Mouse (Mus musculus) left cerebral cortex, adult 11 months (tissue): Measurements from ENCODE around the gene Angptl2.

Experiments
- DNase-seq: peaks from one replicate; pipeline ENCODE4 v3.0.0; 2022; ENCODE audit warnings: low spot score

Gene Angptl2

GRCm38 (mm10) chr2:33230701-33231100, 14.8 kb downstream of the Angptl2 start:
- no peak for DNase-seq

DNA sequence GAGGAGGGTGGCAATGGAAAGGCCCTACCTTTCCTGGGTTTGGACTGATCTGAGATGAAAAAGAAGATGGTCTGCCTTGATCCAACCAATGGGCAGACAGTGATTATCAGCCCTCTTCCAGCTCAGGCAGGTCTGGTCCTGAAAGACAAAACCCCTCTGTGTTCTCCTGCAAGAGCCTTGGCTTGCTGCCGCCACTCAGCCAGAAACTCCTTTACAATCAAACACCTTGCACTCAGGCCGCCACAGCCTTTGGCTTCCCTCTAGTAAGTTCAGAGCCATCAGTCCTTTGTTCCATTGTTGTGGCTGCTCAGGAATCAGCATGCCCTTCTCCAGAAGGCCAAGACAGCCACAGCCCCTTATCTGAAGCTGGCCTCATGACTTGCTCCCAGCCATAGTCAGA, 15.9 kb downstream of the Angptl2 start:
- DNase-seq, result no peak

DNA sequence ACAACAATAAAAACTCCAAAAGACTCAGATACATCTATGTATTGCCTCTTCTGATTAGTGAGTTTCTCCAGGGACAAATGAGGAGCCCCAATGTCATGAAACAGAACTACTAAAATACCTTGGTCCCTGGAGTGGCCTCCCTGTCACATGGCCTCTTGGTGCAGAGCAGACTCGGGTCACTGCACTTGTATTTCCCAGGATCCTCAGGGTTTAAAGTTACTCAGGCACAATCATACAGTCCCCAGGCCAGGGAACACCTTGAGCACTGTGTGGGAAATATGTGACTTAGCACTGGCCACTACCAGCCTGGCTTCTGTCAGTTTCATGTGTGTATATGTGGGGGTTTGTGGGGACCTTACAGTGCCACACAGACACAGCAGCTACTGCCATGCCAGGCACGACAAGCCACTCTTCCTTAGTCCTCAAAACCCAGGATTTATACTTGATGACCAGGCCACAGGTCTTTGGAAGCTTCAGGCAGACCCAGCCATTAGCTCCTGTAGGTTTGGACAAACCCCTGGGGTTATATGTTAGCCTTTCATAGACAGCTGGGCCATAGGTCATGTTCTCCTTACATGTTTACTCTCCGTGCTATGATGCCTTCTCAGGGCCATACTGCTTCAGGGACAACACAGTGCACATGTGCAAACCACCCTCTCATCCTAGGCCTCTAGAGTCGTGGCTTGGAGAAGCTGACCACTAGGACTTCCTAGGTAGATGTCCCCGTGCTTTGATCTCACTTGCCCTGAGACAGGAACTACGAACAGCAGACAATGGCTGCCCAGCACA, 17.1 kb downstream of the Angptl2 start:
- no peak for DNase-seq

DNA sequence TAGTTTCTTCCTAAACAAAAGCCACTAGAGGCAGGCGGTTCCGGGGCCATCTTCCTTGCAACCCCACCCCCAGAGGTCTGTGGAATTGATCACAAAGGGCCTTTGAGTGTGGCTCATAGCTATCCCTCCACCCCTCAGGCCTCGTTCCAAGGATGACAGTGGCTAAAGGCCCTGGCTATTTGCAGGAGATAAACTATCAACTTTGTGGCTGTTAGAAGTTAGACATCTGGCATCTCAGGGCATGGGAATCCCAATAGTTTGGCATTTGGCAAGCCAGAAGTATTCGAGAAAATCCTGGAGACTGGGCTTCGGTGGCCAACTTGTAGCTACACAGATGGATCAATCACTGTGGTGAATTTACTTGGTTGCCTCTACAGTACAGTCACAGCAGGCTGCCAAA, 18.0 kb downstream of the Angptl2 start:
- DNase-seq, result no peak

DNA sequence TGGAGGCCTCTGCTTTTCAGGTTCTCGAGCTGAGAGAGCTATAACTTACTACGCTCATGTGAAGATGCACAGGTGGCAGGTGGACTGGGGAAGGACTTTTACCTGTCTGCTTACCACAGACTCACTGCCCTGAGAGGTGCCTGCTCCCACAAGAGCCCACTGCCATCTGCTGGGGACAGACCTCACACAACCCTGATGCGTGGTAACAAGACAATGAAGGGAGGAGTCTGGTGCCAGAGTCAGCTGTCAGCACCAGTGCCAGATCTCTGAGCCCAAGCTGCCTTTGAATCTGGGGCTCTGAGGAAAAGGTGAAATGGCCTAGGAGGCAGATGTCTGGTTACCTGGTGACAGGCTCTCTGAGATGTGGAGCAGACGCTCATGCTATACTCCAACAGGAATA, 19.0 kb downstream of the Angptl2 start:
- no peak for DNase-seq

DNA sequence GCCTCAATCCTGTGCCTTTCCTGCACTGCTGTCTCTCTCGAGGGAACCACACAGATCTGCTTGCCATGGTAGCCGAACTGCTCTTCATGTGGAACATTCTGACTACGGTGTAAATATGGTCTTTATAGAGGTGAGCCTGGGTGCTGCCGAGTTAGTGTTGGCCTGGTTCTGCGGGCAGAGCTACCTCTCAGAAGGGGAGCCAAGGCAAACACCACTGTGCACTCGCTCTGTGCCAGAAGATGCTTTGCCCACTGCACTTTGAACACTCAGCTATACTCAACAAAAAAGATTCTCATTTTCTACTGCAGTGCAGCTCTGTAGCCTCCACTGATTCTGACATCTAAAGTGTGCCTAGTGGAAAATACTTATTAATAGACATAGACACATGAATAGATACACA, 21.7 kb downstream of the Angptl2 start:
- DNase-seq, result no peak

DNA sequence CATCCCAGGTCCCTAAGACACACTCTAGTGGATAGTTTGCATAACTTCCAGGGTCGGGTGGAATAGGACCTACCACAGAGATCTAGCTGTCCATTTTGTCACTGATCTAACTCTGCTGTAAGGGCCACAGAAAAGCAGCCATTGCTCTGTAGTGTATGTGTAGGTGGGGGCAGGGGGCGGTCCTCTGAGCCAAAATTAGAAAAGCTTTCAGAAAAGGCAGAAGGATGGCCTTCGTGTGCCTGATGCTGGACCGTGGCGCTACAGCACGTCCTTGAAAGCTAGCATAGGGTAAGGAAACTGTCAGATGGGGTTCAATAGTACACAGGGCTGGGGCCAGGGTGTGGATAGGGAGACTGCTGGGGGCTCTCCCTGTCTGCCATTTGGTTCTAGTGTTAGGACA, 29.0 kb downstream of the Angptl2 start:
- no peak for DNase-seq

GRCm38 (mm10) chr2:33245350-33245749, 29.5 kb downstream of the Angptl2 start:
- DNase-seq, result no peak

DNA sequence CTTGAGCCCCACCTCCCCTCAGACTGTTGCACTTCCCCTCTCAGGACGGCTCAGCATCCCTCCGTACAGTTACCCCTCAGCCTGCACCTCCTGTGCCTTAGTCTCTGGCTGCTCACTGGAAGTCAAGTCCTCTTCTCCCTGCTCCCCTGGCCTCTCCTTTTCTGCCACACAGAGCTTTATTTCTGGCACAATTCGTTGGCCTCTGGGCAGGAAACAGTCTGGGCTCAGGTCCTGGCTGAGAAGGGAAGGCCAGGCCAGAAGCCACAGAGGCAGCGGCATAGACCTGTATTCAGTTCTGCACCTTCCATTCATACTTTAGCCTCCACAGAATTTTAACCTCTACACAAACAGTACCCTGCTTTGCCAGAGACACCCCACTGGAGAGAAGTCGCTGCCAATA, 31.0 kb downstream of the Angptl2 start:
- DNase-seq, result no peak

GRCm38 (mm10) chr2:33248549-33248948, 32.7 kb downstream of the Angptl2 start:
- no peak for DNase-seq

DNA sequence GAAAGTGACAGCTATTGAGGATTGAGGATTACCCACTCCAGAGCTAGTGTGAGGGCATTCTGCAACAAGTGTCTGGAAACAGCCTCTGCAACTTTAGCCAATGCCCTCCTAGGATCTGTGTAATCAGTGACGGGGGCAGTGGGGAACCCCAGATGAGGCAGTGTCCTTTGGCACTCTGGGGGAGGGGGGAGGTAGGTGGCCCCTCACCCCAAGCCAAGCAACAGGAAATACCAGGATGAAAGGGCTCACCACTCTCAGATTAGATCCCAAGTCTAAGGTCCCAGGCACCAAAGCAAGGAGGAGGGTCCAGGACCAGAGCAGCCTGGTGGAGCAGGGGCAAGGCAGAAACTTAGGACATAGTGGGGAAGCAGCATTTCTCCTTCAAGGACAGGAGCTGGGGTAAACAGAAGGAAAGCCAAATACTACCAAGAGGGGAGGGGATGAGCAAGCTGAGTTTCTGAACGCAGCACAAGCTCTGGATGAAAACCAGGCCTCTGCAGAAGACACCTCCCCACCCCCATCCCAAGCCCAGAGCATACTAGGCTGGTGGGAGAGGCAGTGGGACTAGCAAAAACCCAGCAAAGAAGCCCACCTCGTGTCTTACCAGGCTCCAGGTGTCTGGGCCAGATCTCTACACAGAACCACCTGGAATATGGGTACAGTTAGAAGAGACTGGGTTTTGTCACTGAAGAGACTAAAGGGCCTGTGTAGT, 34.2 kb downstream of the Angptl2 start:
- DNase-seq, result no peak

GRCm38 (mm10) chr2:33252751-33253150, 36.9 kb downstream of the Angptl2 start:
- no peak for DNase-seq

DNA sequence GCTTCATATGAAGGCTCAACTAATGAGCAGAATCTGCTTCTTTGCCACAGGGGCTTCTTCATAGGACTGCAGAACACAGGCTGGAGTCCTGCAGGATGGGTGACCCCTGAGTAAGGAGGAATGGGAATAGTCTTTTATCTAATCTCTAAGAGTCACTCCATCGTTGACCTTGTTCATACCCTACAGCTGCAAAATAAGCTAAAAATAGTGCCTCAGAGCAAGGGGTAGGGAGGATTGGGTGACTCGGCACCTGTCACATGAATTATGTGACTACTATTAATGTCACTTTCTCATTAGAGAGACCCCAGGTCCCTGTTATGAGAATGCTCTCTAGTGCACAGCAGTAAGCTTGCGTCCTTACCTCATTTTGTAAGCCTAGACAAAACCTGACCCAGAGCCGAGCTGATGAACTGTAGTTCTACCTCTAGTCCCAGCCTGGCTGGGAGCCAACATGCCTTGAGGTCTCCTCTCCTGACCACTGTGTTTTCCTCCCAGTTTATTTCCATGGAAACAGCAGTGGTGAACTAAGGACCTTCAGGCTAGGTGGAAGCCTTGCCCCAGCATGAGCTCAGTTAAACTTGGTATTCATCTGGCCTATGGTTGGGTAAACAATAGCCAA, 37.8 kb downstream of the Angptl2 start:
- no peak for DNase-seq

GRCm38 (mm10) chr2:33254318-33254985, 38.6 kb downstream of the Angptl2 start:
- DNase-seq, result no peak

DNA sequence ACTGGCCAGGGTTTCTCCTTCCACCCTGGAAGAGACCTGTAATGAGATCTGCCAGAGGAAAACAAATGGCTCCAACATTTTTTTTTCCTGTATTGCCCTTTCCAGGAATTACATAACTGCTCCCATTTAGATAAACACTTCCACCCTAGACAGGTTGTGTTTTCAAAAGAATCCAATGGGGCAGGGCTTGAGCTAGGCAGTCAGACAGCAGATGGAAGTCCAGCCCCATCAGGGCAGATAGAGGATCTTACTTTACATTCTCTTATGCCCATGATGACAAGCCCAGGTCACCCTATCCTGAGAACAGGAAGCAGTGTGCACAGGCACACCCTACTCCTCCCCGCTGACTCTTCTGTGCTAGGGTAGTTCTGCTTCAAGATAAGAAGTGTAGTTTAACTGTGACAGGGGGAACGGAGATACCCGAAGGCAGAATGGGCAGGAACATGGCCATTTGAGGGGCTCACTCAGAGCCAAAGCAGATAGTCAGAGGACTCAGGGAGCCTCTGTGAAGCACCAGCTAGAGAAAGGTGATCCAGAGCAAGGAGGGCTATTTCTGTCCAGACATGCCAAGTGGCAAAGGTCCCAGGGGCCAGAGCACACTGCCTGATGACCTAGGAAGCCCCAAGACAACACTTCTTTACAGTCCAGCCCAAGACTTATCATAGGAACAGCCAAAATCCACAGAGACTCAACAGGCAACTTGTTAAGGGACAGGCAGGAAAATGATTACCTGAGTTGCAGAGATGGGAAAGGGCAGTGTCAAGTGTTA, 41.1 kb downstream of the Angptl2 start:
- DNase-seq, result no peak

- DNase-seq, result peak; percentile 39
Observed at GRCm38 (mm10) chr2:33260772-33261171, 44.9 kb downstream of the Angptl2 start.

DNA sequence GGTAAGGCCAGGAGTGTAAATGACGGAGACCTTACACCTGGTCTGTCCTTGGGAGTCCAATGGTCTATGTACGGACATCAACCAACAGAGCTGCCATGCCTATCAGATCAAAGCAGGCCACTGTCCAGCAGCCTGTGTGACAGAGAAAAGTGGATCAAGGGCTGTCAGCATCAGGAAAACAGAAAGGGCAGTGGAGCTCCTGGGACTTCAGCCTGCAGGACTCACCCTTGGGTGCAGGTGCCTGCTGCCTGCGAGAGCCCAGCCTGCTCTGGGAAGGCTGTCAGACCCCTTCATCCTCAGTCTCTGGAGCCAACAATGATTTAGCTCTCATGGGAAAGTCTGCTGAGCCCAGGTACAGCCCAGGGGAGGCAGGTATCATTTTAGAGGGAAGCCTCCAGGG, 45.6 kb downstream of the Angptl2 start:
- DNase-seq, result no peak

DNA sequence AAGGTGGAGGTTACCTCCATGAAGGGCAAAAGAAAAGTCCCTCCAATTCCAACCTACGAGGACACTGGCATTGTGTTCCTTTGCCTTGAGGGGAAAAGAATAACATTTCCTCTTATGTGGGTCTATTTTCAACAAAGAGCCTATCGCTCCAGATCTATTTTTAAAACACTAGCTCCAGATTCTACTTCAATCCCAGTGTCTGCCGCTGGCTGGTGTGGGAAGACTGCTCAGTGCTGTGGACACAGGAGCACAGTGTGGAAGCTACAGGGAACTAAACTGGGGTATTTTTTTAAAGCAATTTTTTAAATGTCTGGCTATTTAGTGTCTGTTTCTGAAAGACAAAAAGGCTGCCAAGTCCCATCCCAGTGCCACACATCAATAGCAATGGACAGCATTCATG, 49.9 kb downstream of the Angptl2 start:
- no peak for DNase-seq

- no peak for DNase-seq
Observed at GRCm38 (mm10) chr2:33267075-33267474, 51.2 kb downstream of the Angptl2 start.

- no peak for DNase-seq
Observed at GRCm38 (mm10) chr2:33268384-33269131, 52.7 kb downstream of the Angptl2 start.

DNA sequence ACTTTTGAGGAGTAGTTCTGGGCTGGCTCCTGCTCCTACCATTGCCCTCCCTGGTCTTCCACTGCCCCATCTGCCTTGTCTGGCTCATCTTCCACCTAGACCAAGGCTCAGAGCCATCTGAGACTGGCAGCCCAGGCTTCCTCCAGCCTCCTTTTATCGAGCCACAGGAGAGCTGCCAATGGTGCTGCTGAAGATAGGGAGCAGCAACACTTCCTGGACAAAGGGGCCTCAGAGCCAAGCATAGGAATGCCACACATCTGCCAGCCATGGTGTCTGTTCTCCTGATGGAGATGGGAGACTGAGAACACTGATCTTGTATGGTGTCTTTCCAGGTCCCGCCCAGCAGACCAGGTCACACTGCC, 53.2 kb downstream of the Angptl2 start:
- DNase-seq, result no peak
